Mouse (Mus musculus): Measurements from ENCODE around the gene Sec14l5. TPM values are rescaled to one million over a fixed set of nuclear protein-coding genes. Genes with fewer than 3 reads are reported as not detected.
A peak's percentile ranks its signal among the peaks of the same experiment; 100 is the strongest.

Sec14l5 gene
- polyA plus RNA-seq, 1 experiment = 2.4 TPM

GRCm38 (mm10) chr16:5139741-5140140 is 7.2 kb upstream of the Sec14l5 start:
- H3K9me3 ChIP-seq (replicated peaks; ENCODE audit: control insufficient read depth, insufficient read depth, low read length, poor library complexity, severe bottlenecking) = no peaks in the 10 kb centered on the region
- no peak overlapping the region for H3K9ac ChIP-seq (ENCODE audit: low read depth, poor library complexity, severe bottlenecking)
- H3K4me1 ChIP-seq (ENCODE audit: control insufficient read depth, insufficient read depth, low read length) = no peaks in the 10 kb centered on the region
- 0 out of 2 replicates have a peak overlapping the region, but pooled peaks have one; percentile 4 for H3K4me3 ChIP-seq (ENCODE audit: low read depth, low read length)
- TF ChIP-seq CTCF (IDR thresholded peaks at IDR 0.05; ENCODE audit: low read depth, low read length) (no peak), EP300 (IDR thresholded peaks at IDR 0.05; ENCODE audit: insufficient read depth, low read depth, low read length) (no peak), POLR2A (IDR thresholded peaks at IDR 0.05; ENCODE audit: insufficient read depth, low read length) (no peak)
- no peaks in the 10 kb centered on the region for H3K27me3 ChIP-seq (ENCODE audit: control insufficient read depth, insufficient read depth, low read length, poor library complexity, severe bottlenecking)
- H3K36me3 ChIP-seq (ENCODE audit: control insufficient read depth, insufficient read depth, low read length, poor library complexity, severe bottlenecking) = no peaks in the 10 kb centered on the region
- no peak overlapping the region for H3K27ac ChIP-seq (ENCODE audit: insufficient read depth, low read length)

GRCm38 (mm10) chr16:5145570-5145969 is 1.3 kb upstream of the Sec14l5 start:
- H3K27ac ChIP-seq (ENCODE audit: insufficient read depth, low read length) = no peak overlapping the region
- no peaks in the 10 kb centered on the region for H3K36me3 ChIP-seq (ENCODE audit: control insufficient read depth, insufficient read depth, low read length, poor library complexity, severe bottlenecking)
- no peaks in the 10 kb centered on the region for H3K9me3 ChIP-seq (replicated peaks; ENCODE audit: control insufficient read depth, insufficient read depth, low read length, poor library complexity, severe bottlenecking)
- no peaks in the 10 kb centered on the region for H3K27me3 ChIP-seq (ENCODE audit: control insufficient read depth, insufficient read depth, low read length, poor library complexity, severe bottlenecking)
- TF ChIP-seq POLR2A (IDR thresholded peaks at IDR 0.05; ENCODE audit: insufficient read depth, low read length) (no peak), EP300 (IDR thresholded peaks at IDR 0.05; ENCODE audit: insufficient read depth, low read depth, low read length) (no peak)
- H3K9ac ChIP-seq (ENCODE audit: low read depth, poor library complexity, severe bottlenecking) = no peak overlapping the region
- H3K4me3 ChIP-seq (ENCODE audit: low read depth, low read length) = no peak overlapping the region
- H3K4me1 ChIP-seq (ENCODE audit: control insufficient read depth, insufficient read depth, low read length) = no peaks in the 10 kb centered on the region

- Histone ChIP-seq H3K4me3 (ENCODE audit: low read depth, low read length) (peak overlapping the region; percentile 51), H3K9ac (ENCODE audit: low read depth, poor library complexity, severe bottlenecking) (0 out of 2 replicates have a peak overlapping the region, but pooled peaks have one; percentile 22), H3K9me3 (replicated peaks; ENCODE audit: control insufficient read depth, insufficient read depth, low read length, poor library complexity, severe bottlenecking) (no peaks in the 10 kb centered on the region), H3K36me3 (ENCODE audit: control insufficient read depth, insufficient read depth, low read length, poor library complexity, severe bottlenecking) (no peaks in the 10 kb centered on the region), H3K27ac (ENCODE audit: insufficient read depth, low read length) (no peak overlapping the region), H3K4me1 (ENCODE audit: control insufficient read depth, insufficient read depth, low read length) (no peaks in the 10 kb centered on the region), H3K27me3 (ENCODE audit: control insufficient read depth, insufficient read depth, low read length, poor library complexity, severe bottlenecking) (no peaks in the 10 kb centered on the region)
- TF ChIP-seq EP300 (IDR thresholded peaks at IDR 0.05; ENCODE audit: insufficient read depth, low read depth, low read length) (no peak), CTCF (IDR thresholded peaks at IDR 0.05; ENCODE audit: low read depth, low read length) (no peak), POLR2A (IDR thresholded peaks at IDR 0.05; ENCODE audit: insufficient read depth, low read length) (no peak)
These were observed 407 bp upstream of the Sec14l5 start for GRCm38 (mm10) chr16:5146367-5147036.

GRCm38 (mm10) chr16:5150544-5150943 is 3.6 kb downstream of the Sec14l5 start:
- Histone ChIP-seq H3K27me3 (ENCODE audit: control insufficient read depth, insufficient read depth, low read length, poor library complexity, severe bottlenecking) (no peaks in the 10 kb centered on the region), H3K4me3 (ENCODE audit: low read depth, low read length) (no peak overlapping the region), H3K27ac (ENCODE audit: insufficient read depth, low read length) (no peak overlapping the region), H3K9me3 (replicated peaks; ENCODE audit: control insufficient read depth, insufficient read depth, low read length, poor library complexity, severe bottlenecking) (no peaks in the 10 kb centered on the region), H3K9ac (ENCODE audit: low read depth, poor library complexity, severe bottlenecking) (no peak overlapping the region), H3K4me1 (ENCODE audit: control insufficient read depth, insufficient read depth, low read length) (no peaks in the 10 kb centered on the region), H3K36me3 (ENCODE audit: control insufficient read depth, insufficient read depth, low read length, poor library complexity, severe bottlenecking) (no peaks in the 10 kb centered on the region)
- no peak for TF ChIP-seq CTCF (IDR thresholded peaks at IDR 0.05; ENCODE audit: low read depth, low read length)
- TF ChIP-seq POLR2A (IDR thresholded peaks at IDR 0.05; ENCODE audit: insufficient read depth, low read length) = no peak
- no peak for TF ChIP-seq EP300 (IDR thresholded peaks at IDR 0.05; ENCODE audit: insufficient read depth, low read depth, low read length)

GRCm38 (mm10) chr16:5153299-5154026 is 6.6 kb downstream of the Sec14l5 start:
- H3K4me3 ChIP-seq (ENCODE audit: low read depth, low read length) = no peak overlapping the region
- peaks cover 2% of the 10 kb centered on the region for H3K4me1 ChIP-seq (ENCODE audit: control insufficient read depth, insufficient read depth, low read length)
- no peaks in the 10 kb centered on the region for H3K36me3 ChIP-seq (ENCODE audit: control insufficient read depth, insufficient read depth, low read length, poor library complexity, severe bottlenecking)
- H3K9me3 ChIP-seq (replicated peaks; ENCODE audit: control insufficient read depth, insufficient read depth, low read length, poor library complexity, severe bottlenecking) = no peaks in the 10 kb centered on the region
- no peak overlapping the region for H3K9ac ChIP-seq (ENCODE audit: low read depth, poor library complexity, severe bottlenecking)
- no peak overlapping the region for H3K27ac ChIP-seq (ENCODE audit: insufficient read depth, low read length)
- no peak for TF ChIP-seq EP300 (IDR thresholded peaks at IDR 0.05; ENCODE audit: insufficient read depth, low read depth, low read length)
- no peak for TF ChIP-seq CTCF (IDR thresholded peaks at IDR 0.05; ENCODE audit: low read depth, low read length)
- TF ChIP-seq POLR2A (IDR thresholded peaks at IDR 0.05; ENCODE audit: insufficient read depth, low read length) = no peak
- H3K27me3 ChIP-seq (ENCODE audit: control insufficient read depth, insufficient read depth, low read length, poor library complexity, severe bottlenecking) = no peaks in the 10 kb centered on the region

GRCm38 (mm10) chr16:5155014-5155413 is 8.1 kb downstream of the Sec14l5 start:
- no peaks in the 10 kb centered on the region for H3K9me3 ChIP-seq (replicated peaks; ENCODE audit: control insufficient read depth, insufficient read depth, low read length, poor library complexity, severe bottlenecking)
- H3K9ac ChIP-seq (ENCODE audit: low read depth, poor library complexity, severe bottlenecking) = no peak overlapping the region
- H3K4me1 ChIP-seq (ENCODE audit: control insufficient read depth, insufficient read depth, low read length) = peaks cover 2% of the 10 kb centered on the region
- TF ChIP-seq EP300 (IDR thresholded peaks at IDR 0.05; ENCODE audit: insufficient read depth, low read depth, low read length) (no peak), CTCF (IDR thresholded peaks at IDR 0.05; ENCODE audit: low read depth, low read length) (no peak), POLR2A (IDR thresholded peaks at IDR 0.05; ENCODE audit: insufficient read depth, low read length) (no peak)
- no peak overlapping the region for H3K4me3 ChIP-seq (ENCODE audit: low read depth, low read length)
- H3K36me3 ChIP-seq (ENCODE audit: control insufficient read depth, insufficient read depth, low read length, poor library complexity, severe bottlenecking) = no peaks in the 10 kb centered on the region
- H3K27me3 ChIP-seq (ENCODE audit: control insufficient read depth, insufficient read depth, low read length, poor library complexity, severe bottlenecking) = no peaks in the 10 kb centered on the region
- no peak overlapping the region for H3K27ac ChIP-seq (ENCODE audit: insufficient read depth, low read length)

Measured in ES-Bruce4 (cell line).